In genomic region chrX:151333615-151334014, GRCm38 (mm10) we compare ENCODE assay signal across 24 mouse cellular contexts.
"Had no signal": no experiment of that assay in that cellular context is flagged by ENCODE, and none has a peak within 500 bp of the region (broad histone marks: within the 10 kb centered on the region; RNA-seq: fewer than 3 reads in every experiment).

No protein-coding gene starts in this region.

- H3K4me1 ChIP-seq: heart, embryonic 10.5 days; heart, embryonic 12.5 days; hindbrain, embryonic 10.5 days; hindbrain, embryonic 12.5 days; intestine, embryonic 15.5 days; limb, embryonic 13.5 days; limb, embryonic 15.5 days had no signal

- H3K4me2 ChIP-seq: heart, embryonic 12.5 days; hindbrain, embryonic 12.5 days; hindbrain, embryonic 14.5 days; intestine, embryonic 15.5 days; limb, embryonic 13.5 days; limb, embryonic 15.5 days had no signal

- H3K4me3 ChIP-seq: gastrocnemius, adult 2 months; heart, embryonic 10.5 days; heart, embryonic 12.5 days; hindbrain, embryonic 10.5 days; hindbrain, embryonic 12.5 days; intestine, embryonic 15.5 days; limb, embryonic 13.5 days; limb, embryonic 15.5 days had no signal

- H3K9ac ChIP-seq: heart, embryonic 12.5 days; hindbrain, embryonic 12.5 days; hindbrain, embryonic 14.5 days; intestine, embryonic 15.5 days; limb, embryonic 13.5 days; limb, embryonic 15.5 days had no signal

- H3K27me3 ChIP-seq: heart, embryonic 12.5 days; intestine, embryonic 15.5 days had no signal

- H3K9me3 ChIP-seq: heart, embryonic 10.5 days; heart, embryonic 12.5 days; hindbrain, embryonic 10.5 days; hindbrain, embryonic 12.5 days; intestine, embryonic 15.5 days; limb, embryonic 13.5 days; limb, embryonic 15.5 days had no signal

- H3K36me3 ChIP-seq: heart, embryonic 10.5 days; heart, embryonic 12.5 days; hindbrain, embryonic 10.5 days; hindbrain, embryonic 12.5 days; intestine, embryonic 15.5 days; limb, embryonic 13.5 days; limb, embryonic 15.5 days had no signal

- DNase-seq: gastrocnemius, adult 2 months; gastrocnemius, postnatal 10 days; gastrocnemius, postnatal 25 days; heart, adult 18-20 months; heart, postnatal 10 days; heart, postnatal 4 days; kidney, adult 18-20 months; kidney, adult 8-10 months; kidney, postnatal 10 days; kidney, postnatal 25 days; layer of hippocampus, adult 9-11 months; layer of hippocampus, postnatal 36 days; left cerebral cortex, postnatal 4 days had no signal

- H3K27ac ChIP-seq: gastrocnemius, adult 2 months; heart, embryonic 10.5 days; hindbrain, embryonic 10.5 days; hindbrain, embryonic 12.5 days; hindbrain, embryonic 14.5 days; intestine, embryonic 15.5 days; limb, embryonic 13.5 days; limb, embryonic 15.5 days had no signal

- ATAC-seq: hindbrain, embryonic 16.5 days; inflammation-experienced regulatory T-cells, adult 6 months; intestine, embryonic 15.5 days; intestine, postnatal 0 days had no signal
